22 mouse cellular contexts compared by ENCODE assay signal in the genomic region with DNA sequence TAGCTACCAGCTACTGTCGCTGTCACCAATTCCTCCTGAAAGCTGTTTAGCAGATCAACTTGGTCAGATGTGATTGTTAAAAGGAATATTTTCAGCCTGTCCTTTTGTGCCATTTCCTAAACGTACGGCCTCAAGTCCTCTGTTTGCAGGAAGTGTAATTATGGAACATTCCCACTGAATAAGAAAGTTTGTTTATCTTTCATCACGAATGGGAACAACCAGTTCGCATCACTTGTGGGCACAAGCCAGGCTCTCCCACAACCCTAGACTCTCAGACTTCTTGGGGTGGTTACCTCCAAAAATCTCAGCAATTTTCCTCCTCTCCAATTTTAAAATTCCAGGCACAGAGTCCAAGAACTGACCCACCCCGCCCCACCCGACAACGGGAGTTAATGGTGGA.
A peak's percentile ranks its signal among the peaks of the same experiment; 100 is the strongest.
DNase-seq lines count a peak whose midpoint lies in the region; ATAC-seq and TF ChIP-seq lines count a peak whose summit lies in the region.
"Had no signal": no experiment of that assay in that cellular context is flagged by ENCODE, and none has a peak within 500 bp of the region (broad histone marks: within the 10 kb centered on the region; RNA-seq: fewer than 3 reads in every experiment).

No protein-coding gene starts in this region.

- H3K4me3 ChIP-seq in forebrain, embryonic 10.5 days: no peak overlapping the region
- no peak overlapping the region for H3K4me3 ChIP-seq in forebrain, embryonic 11.5 days (ENCODE audit: low read depth, low read length)
- H3K4me3 ChIP-seq in heart, embryonic 10.5 days: no peak overlapping the region
- H3K4me3 ChIP-seq in heart, adult 2 months: no peak overlapping the region
- H3K4me3 ChIP-seq in embryonic facial prominence, embryonic 10.5 days: no peak overlapping the region
- H3K4me3 ChIP-seq: embryonic facial prominence, embryonic 15.5 days; erythroblast, embryonic 14.5 days; forebrain, embryonic 12.5 days; heart, embryonic 13.5 days; hindbrain, embryonic 13.5 days had no signal

- WGBS in forebrain, embryonic 10.5 days: 89% methylated on average over 8 of the region's 8 CpGs
- 88% methylated on average over 8 of the region's 8 CpGs for WGBS in forebrain, embryonic 11.5 days
- WGBS in heart, embryonic 10.5 days: 78% methylated on average over 8 of the region's 8 CpGs
- WGBS in heart, adult 2 months: 52% methylated on average over 8 of the region's 8 CpGs
- WGBS in embryonic facial prominence, embryonic 10.5 days: 71% methylated on average over 8 of the region's 8 CpGs

- H3K36me3 ChIP-seq in forebrain, embryonic 10.5 days (replicated peaks): no peaks in the 10 kb centered on the region
- H3K36me3 ChIP-seq in forebrain, embryonic 11.5 days (ENCODE audit: control insufficient read depth, insufficient read depth, low read length): no peaks in the 10 kb centered on the region
- no peaks in the 10 kb centered on the region for H3K36me3 ChIP-seq in heart, embryonic 10.5 days
- no peaks in the 10 kb centered on the region for H3K36me3 ChIP-seq in heart, adult 2 months (ENCODE audit: control insufficient read depth, insufficient read depth, low read length)
- no peaks in the 10 kb centered on the region for H3K36me3 ChIP-seq in embryonic facial prominence, embryonic 10.5 days (replicated peaks)
- H3K36me3 ChIP-seq: embryonic facial prominence, embryonic 15.5 days; forebrain, embryonic 12.5 days; G1E; heart, embryonic 13.5 days; hindbrain, embryonic 13.5 days had no signal

- peak overlapping the region; percentile 4; the same call in 1 of the 2 replicates for H3K27ac ChIP-seq in forebrain, embryonic 10.5 days
- no peak overlapping the region for H3K27ac ChIP-seq in forebrain, embryonic 11.5 days (ENCODE audit: low read depth, low read length)
- H3K27ac ChIP-seq in heart, embryonic 10.5 days: no peak overlapping the region
- H3K27ac ChIP-seq in heart, adult 2 months: no peak overlapping the region
- peak overlapping the region; percentile 44; the same call in 1 of the 2 replicates for H3K27ac ChIP-seq in embryonic facial prominence, embryonic 10.5 days (replicated peaks)
- H3K27ac ChIP-seq: embryonic facial prominence, embryonic 15.5 days; forebrain, embryonic 12.5 days; heart, embryonic 13.5 days; hindbrain, embryonic 13.5 days; hindbrain, postnatal 0 days had no signal

- no peaks in the 10 kb centered on the region for H3K79me2 ChIP-seq in heart, adult 2 months (replicated peaks; ENCODE audit: control insufficient read depth, insufficient read depth, low read length)

- intact Hi-C loops in heart, adult 2 months (cut with DNase I): no loop called here

- TF ChIP-seq CTCF in heart, adult 2 months (IDR thresholded peaks at IDR 0.05): no peak

- DNase-seq in forebrain, embryonic 10.5 days (ENCODE audit: extremely low spot score, low spot score): peak; percentile 11
- DNase-seq in forebrain, embryonic 11.5 days (ENCODE audit: low spot score): no peak
- DNase-seq in heart, embryonic 10.5 days (ENCODE audit: low spot score): peak; percentile 25
- no peak for DNase-seq in heart, adult 2 months
- peak; percentile 50 for DNase-seq in lung, postnatal 36 days
- DNase-seq in lung, postnatal 14 days: no peak
- no peak for DNase-seq in embryonic facial prominence, embryonic 10.5 days (ENCODE audit: low spot score)
- DNase-seq: adrenal gland, adult 8-10 months; adrenal gland, postnatal 36 days; B cell, adult 2 months; cerebellum, adult 2 months; cerebellum, postnatal 10 days; gastrocnemius, postnatal 36 days had no signal

- no peak for TF ChIP-seq EP300 in heart, adult 2 months (IDR thresholded peaks at IDR 0.05; ENCODE audit: insufficient read depth, low read depth, low read length)

- H3K4me1 ChIP-seq in forebrain, embryonic 10.5 days: peaks cover 10% of the 10 kb centered on the region
- peaks cover 4% of the 10 kb centered on the region; the same call in 1 of the 2 replicates for H3K4me1 ChIP-seq in forebrain, embryonic 11.5 days (replicated peaks; ENCODE audit: control insufficient read depth, insufficient read depth, low read length)
- H3K4me1 ChIP-seq in heart, embryonic 10.5 days: peaks cover 9% of the 10 kb centered on the region; the same call in 1 of the 2 replicates
- H3K4me1 ChIP-seq in heart, adult 2 months (ENCODE audit: control insufficient read depth, insufficient read depth, low read length): peaks cover 3% of the 10 kb centered on the region
- peaks cover 20% of the 10 kb centered on the region; the same call in 1 of the 2 replicates for H3K4me1 ChIP-seq in embryonic facial prominence, embryonic 10.5 days
- H3K4me1 ChIP-seq: forebrain, embryonic 12.5 days; hindbrain, embryonic 13.5 days had no signal

- H3K9ac ChIP-seq in forebrain, embryonic 11.5 days (ENCODE audit: low read length): no peak overlapping the region
- no peak overlapping the region for H3K9ac ChIP-seq in heart, adult 2 months (ENCODE audit: low read depth, low read length)
- H3K9ac ChIP-seq: embryonic facial prominence, embryonic 15.5 days; forebrain, embryonic 12.5 days; heart, embryonic 13.5 days; hindbrain, embryonic 13.5 days had no signal

- no peaks in the 10 kb centered on the region for H3K9me3 ChIP-seq in forebrain, embryonic 10.5 days
- no peaks in the 10 kb centered on the region for H3K9me3 ChIP-seq in forebrain, embryonic 11.5 days (ENCODE audit: control insufficient read depth, low read length)
- no peaks in the 10 kb centered on the region for H3K9me3 ChIP-seq in heart, embryonic 10.5 days
- H3K9me3 ChIP-seq in embryonic facial prominence, embryonic 10.5 days: no peaks in the 10 kb centered on the region
- H3K9me3 ChIP-seq: embryonic facial prominence, embryonic 15.5 days; forebrain, embryonic 12.5 days; G1E; heart, embryonic 13.5 days; hindbrain, embryonic 13.5 days had no signal

- no peak for TF ChIP-seq POLR2A in heart, adult 2 months (IDR thresholded peaks at IDR 0.05; ENCODE audit: insufficient read depth, low read depth, low read length)

- no peak overlapping the region for H3K4me2 ChIP-seq in forebrain, embryonic 11.5 days (ENCODE audit: low read depth, low read length, severe bottlenecking)
- H3K4me2 ChIP-seq: embryonic facial prominence, embryonic 15.5 days; forebrain, embryonic 12.5 days; heart, embryonic 13.5 days; hindbrain, embryonic 13.5 days had no signal

- no peak for ATAC-seq in forebrain, embryonic 11.5 days (replicated peaks; ENCODE audit: low FRiP score)
- ATAC-seq: CD4-positive, CD25-positive, alpha-beta regulatory T cell, adult 4 months; forebrain, embryonic 16.5 days; hindbrain, postnatal 0 days had no signal

- no peaks in the 10 kb centered on the region for H3K27me3 ChIP-seq in forebrain, embryonic 10.5 days (ENCODE audit: poor library complexity, severe bottlenecking)
- no peaks in the 10 kb centered on the region for H3K27me3 ChIP-seq in forebrain, embryonic 11.5 days (ENCODE audit: control insufficient read depth, insufficient read depth, low read length)
- H3K27me3 ChIP-seq in heart, embryonic 10.5 days (ENCODE audit: insufficient read depth, poor library complexity, severe bottlenecking): no peaks in the 10 kb centered on the region
- no peaks in the 10 kb centered on the region for H3K27me3 ChIP-seq in heart, adult 2 months (ENCODE audit: control insufficient read depth, insufficient read depth, low read length)
- no peaks in the 10 kb centered on the region for H3K27me3 ChIP-seq in embryonic facial prominence, embryonic 10.5 days (replicated peaks; ENCODE audit: low read depth, poor library complexity, severe bottlenecking)
- H3K27me3 ChIP-seq: embryonic facial prominence, embryonic 15.5 days; forebrain, embryonic 12.5 days; heart, embryonic 13.5 days had no signal

Comparison
In these comparisons a context has a peak if more than half of its experiments do, and no peak if none do; other contexts are left out.
1. DNase-seq: peak in forebrain, embryonic 10.5 days (single experiment), heart, embryonic 10.5 days (single experiment) and lung, postnatal 36 days (single experiment); none in forebrain, embryonic 11.5 days (single experiment), heart, adult 2 months (0 of 2), lung, postnatal 14 days (single experiment) and embryonic facial prominence, embryonic 10.5 days (single experiment).
2. H3K27ac ChIP-seq: peak in forebrain, embryonic 10.5 days (single experiment) and embryonic facial prominence, embryonic 10.5 days (single experiment); none in forebrain, embryonic 11.5 days (single experiment), heart, embryonic 10.5 days (single experiment) and heart, adult 2 months (single experiment).